Mouse (Mus musculus) retina, adult 2 months (tissue): ENCODE data around the gene Aff3.

Source experiments
- DNase-seq: peaks from one replicate; pipeline ENCODE4 v3.0.0-alpha.2; 2012; ENCODE audit warnings: low read depth, low spot score

Aff3 gene

DNA sequence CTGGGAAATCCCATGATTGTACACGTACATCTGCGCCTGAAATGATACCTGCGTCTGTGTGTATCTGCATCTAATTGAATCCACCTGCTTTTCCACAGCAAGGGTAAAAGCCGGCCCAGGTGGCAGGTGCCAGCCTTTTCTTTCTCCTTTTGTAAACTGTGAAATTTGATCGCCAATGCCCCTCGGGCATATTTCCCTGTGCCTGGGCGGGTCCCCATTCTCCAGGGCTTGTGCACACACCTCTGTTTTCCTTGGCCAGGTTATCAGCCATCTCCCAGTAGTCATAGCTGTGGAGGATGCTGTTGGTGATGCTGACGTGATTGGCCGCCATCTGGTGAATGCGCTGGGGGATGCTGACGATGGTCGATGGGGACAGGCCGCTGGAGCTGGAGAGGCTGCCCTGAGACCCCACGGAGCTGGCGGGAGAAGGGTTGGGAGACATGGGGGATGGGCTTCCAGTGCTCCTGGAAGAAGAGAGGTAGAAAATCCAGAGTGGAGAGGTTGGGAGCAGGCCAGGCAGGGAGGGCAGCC lies 483.7 kb downstream of the Aff3 start:
- no peak for DNase-seq

DNA sequence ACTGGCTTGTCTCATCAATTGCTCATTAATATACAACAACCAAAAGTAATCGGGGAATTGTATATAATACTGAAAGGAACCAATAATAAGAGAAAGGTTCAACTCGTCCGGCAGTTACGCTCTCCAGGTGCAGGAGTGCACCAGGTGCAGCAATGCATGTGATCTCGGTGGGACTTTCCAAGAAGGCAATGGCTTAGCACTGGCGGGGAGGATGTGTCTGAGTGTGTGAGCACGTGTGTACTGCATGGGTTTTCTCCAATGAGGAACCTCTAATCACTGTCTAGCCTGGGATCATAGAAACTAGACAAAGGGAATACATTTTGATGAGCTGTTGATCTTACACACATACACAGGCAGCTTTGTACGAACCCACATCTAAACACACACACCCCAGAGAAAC lies 485.8 kb downstream of the Aff3 start:
- DNase-seq, result no peak

DNA sequence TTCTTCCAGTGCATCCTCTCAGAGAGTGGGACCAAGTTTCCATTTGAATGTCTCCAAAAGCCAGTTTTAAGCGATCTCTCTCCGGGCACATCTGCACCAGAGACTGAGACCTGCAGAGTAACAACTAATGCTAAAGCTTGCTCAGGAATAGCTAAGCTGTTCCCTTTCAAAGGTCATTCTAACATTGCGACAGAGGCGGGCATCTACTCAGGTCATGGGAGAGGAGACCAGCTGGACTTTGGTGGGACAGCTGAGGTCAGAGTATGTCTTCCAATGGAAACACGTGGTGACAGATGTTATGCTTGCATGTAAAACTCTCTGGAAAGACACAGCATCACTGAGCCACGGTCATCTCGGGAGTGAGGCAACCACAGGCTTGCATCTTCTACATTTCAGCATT lies 488.7 kb downstream of the Aff3 start:
- no peak for DNase-seq

DNA sequence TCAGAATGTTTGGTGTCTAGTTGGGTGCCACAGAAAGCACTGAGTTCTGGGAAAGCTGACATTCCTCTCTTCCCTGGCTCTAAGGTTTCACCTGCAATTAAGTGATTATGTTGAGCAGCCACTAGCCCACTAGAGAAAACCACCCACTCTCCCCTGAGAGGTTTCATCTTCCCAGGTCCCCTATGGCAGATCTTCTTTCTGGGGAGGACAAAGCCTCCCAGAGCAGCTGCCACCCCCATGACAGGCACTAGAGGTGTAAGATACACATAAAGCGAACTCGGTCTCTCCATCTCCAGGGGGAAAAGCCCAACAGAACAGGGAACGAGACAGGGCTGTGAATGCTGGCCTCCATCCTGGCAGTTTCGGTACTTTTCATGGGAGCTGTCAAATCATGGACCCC lies 492.9 kb downstream of the Aff3 start:
- DNase-seq, result no peak

DNA sequence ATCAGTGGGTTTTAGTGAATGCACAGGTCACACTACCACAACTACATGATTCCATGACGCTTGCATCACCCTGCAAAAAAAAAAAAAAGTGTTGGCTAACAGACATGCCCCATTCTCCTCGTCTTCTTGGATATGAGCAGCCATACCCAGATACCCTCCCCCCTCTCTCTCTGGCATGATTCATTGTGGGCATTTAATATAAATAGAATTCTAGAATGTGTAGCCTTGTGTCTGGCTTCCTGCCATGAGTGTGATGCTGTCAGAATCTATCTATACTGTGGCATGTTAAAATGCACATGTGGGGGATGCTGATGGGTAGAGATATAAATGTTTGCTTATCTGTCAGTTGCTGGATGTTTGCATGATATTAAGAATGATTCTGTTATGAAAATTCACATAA lies 499.1 kb downstream of the Aff3 start:
- no peak for DNase-seq

DNA sequence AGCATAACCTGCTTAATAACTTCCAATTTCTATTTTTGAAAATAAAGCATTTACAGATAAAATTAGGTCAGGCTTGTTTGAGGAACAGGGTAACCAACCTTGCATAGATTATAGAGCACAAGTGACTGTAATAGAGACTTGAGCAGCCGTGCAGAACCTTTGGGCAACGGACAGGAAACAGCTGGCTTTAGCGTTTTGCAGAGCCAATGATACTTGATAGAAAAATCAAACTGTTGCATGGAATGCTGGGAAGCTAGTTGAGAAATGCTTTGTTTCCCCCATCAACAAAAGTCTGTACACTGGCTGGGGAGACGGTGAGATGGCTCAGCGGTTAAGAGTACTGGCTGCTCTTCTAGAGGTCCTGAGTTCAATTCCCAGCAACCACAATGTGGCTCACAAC lies 514.7 kb downstream of the Aff3 start:
- no peak for DNase-seq

DNA sequence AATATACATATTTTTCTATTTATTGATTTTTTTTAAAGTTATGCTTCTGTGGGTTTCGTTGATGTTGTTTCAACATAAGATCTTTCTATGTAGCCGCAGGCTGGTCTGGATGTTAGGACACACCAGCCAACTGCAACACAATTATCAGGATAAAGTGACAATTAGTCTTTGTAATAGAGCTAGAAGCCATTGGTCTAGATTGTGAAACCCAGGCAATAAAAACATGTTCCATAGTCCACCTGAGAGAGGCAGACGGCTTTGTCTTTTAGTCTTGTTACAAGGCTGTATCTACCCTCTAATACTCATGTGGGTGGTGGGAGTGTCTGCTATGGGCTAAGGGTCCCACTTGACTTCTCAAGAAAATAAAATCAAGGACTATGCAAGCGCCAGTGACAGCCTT lies 518.7 kb downstream of the Aff3 start:
- DNase-seq, result no peak

DNA sequence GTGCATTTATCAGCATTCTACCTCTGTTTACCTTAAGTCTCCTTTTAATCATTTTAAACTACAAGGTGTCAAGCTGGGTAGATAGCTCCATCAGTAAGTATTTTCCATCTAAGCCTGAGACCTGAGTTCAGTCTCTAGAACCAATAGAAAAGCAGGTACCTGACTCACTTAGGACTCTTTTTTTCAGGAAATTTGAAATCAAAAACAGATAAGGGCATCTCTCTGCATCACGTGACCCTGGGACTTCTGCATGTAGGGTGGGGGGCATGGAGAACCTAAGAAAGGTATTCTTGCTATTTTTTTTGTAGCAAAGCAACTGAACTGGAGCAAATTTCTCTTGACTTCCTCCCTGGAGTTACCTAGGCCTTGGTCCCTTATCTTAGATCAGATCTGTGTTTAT lies 523.4 kb downstream of the Aff3 start:
- DNase-seq, result no peak

DNA sequence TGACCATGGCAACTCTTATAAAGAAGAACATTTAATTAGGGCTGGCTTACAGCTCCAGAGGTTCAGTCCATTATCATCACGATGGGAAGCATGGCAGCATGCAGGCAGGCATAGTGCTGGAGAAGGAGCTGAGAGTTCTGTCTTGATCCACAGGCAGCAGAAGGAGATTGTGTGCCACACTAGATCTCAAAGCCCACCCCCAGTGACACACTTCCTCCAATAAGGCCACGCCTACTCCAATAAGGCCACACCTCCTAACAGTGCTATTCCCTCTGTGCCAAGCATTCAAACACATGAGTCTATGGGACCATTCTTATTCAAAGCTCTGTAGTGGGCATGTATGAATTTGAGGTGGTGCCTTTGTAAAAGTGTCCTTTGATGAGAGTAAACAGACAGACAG lies 523.8 kb downstream of the Aff3 start:
- no peak for DNase-seq

DNA sequence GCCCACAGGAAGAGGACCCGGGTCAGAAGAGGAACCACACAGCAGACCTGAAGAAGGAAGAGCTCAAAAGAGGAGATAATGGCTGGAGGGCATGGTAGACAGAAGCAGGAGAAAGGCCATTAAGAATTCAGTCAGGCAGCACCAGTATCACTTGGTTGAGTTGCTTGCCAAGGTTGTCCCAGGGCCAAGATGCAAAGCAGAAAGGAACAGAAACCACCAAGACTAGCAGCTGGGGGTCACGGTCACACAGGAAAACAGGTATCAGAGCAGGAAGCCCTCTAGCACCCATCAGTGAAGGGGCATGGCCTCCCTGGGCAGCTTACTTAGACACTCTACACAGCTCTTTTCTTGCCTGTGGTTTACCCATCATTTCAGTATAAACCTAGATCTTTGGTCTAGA lies 525.4 kb downstream of the Aff3 start:
- DNase-seq, result no peak

DNA sequence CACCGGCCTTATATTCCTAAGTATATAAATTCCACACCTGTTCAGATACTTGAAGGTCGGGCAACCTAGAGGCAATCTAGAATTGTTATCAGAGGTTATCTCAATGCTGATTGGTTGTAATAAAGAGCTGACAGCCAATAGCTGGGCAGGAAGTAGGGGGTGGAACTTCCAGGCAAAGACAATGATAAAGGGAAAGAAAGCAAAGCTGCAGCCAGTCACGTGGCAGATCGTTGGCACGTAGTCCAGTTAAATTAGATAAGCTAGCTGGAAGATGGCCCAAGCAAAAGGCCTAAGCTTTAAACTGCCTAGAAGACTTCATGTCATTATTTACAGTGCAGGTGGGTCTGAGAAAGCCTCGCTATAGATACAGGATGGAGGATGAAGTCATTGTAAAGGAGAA lies 531.8 kb downstream of the Aff3 start:
- no peak for DNase-seq

DNA sequence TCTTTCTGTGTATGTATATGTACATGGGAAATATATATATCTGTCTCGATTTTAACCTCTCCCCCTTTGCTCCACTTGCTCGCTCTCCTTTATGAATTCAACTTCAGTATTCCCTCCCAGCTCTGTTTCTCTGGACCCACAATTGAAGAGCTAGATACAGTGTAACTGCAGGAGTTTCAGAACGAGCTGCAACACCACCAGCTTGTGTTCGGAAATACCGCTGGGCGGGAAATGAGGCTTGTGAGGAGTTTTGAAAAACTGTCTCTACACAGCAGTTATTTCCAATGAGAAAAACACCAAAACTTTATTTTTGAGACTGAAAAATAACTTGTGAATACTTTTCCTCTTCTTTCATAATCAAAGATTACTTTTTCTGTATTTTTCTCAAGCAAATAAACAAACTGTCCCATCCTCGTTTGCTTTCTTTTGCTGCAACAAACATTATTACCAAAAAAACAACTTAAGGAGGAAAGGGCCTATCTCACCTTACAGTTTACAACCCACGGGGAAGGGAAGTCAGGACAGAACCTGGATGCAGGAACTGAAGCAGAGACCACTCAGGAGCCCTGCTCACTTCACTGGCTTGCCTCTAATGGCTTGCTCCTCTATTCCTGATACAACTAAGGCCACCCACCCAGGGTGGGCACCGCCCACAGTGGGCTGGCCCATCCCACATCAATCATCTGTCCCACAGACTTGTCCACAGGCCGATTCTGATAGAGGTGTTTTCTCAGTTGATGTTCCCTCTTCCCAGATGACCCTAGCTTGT lies 533.9 kb downstream of the Aff3 start:
- DNase-seq, result no peak

DNA sequence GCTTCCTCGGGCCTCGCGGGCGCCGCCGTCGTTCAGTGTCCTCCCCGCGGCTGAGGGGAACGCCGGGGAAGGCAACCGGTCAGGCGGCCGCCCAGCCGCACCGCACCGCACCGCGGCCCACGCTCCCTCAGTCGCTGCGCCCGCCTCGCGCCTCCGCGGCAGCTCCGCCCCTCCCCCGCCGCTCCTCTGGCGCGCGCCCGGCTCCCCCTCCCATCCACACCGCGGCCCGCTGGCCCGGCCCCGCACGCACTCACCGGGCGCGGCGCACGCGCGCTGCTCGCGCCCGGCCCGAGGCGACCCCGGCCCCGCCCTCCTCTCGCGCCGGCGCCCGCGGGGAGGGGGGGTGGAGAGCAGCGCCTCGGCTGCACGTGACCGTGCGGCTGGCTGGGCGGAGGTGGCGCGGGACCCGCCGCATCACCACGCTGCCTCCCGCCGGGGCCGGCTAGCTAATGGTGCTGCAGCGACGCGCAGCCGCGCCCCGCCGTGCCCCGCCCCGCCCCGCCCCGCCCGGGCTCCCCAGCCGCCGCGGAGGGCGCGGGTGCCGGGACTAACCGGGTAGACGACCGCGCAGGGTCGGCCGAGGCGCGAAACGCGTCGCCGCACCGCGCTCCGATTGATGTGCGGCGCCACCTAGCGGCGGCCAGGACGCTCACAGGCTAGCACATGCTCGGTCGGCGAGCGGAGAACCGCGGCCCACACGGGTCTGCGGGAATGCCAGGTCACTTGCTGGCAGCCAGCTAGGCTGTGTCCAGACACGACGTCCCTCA lies 535.1 kb downstream of the Aff3 start, which contains the start of gene Rev1:
Rev1 (minus strand) TSS at position 301 of the 767 bp plus-strand sequence.
- peak; percentile 84 for DNase-seq

DNA sequence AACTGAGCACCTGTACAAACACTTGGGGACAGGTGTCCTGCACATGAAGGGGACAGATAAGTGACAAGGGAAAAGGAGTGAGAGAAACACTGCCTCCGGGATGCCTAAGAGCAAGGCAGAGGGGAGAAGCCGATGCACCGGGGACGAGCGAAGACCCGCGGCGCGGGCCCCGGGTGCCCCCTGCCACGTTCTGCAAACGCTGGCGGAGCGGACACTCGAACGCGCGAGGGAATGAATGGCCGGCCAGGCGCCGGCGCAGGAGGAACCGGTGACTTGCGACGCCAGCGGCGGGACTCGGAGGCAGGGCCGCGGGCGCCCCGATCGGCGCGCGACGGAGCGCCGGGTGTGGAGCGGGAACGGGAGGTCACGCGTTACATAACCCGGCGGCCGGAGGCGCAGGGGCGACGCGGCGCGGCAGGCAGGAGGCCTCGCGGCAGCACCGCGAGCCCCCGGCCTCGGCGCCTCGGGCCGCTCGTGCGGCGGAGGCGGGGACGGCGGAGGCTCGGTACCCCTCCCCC lies 535.8 kb downstream of the Aff3 start:
- peak; percentile 39 for DNase-seq
